Mouse (Mus musculus) ovary, postnatal 14 days (tissue): ENCODE data around the gene Gm11757.
"Not testable (repeated sequence)": the region's sequence is repeated elsewhere in the genome, so short reads cannot be mapped to it uniquely, and the experiment has no call there.

Experiments
- DNase-seq: peaks from one replicate; pipeline ENCODE4 v3.0.0; 2022; ENCODE audit warnings: low spot score

Gene Gm11757

GRCm38 (mm10) chr4:73891012-73891411, at the start of gene Gm11757:
Gene Gm11757 (minus strand): TSS chr4:73891112.
- not testable (repeated sequence) for DNase-seq

GRCm38 (mm10) chr4:73920660-73921059, 29.7 kb upstream of the Gm11757 start, which contains the start of gene Gm11756:
Gene Gm11756 (minus strand): TSS chr4:73920760.
- DNase-seq = not testable (repeated sequence)

GRCm38 (mm10) chr4:73905853-73906252, 14.9 kb upstream of the Gm11757 start, which contains the start of gene Gm13871:
Gene Gm13871 (minus strand): TSS chr4:73905953.
- not testable (repeated sequence) for DNase-seq

GRCm38 (mm10) chr4:73876166-73876565, 14.7 kb downstream of the Gm11757 start, which contains the start of gene Gm11758:
Gene Gm11758 (minus strand): TSS chr4:73876266.
- DNase-seq = not testable (repeated sequence)
